Mouse (Mus musculus) gastrocnemius, adult 2 months (tissue): ENCODE results near the gene Zfp362. TPM values are rescaled to one million over a fixed set of nuclear protein-coding genes. Genes with fewer than 3 reads are reported as not detected.
A peak's percentile ranks its signal among the peaks of the same experiment; 100 is the strongest.

Experiments
- DNase-seq: peaks from one replicate; pipeline ENCODE4 v3.0.0; 2022
- H3K27ac ChIP-seq: fragments of 200-600 bp; 2 replicates; pipeline ENCODE4 v1.8.1; 2022; ENCODE audit warnings: mild to moderate bottlenecking
- H3K4me3 ChIP-seq: fragments of 200-600 bp; 2 replicates; pipeline ENCODE4 v1.8.1; 2022; ENCODE audit warnings: mild to moderate bottlenecking, moderate library complexity
- CTCF ChIP-seq: fragments of 200-600 bp; IDR thresholded peaks from 2 replicates; pipeline ENCODE4 v1.8.1; 2022; ENCODE audit warnings: antibody characterized with exemption, mild to moderate bottlenecking, moderate library complexity
- intact Hi-C: fragments of 180-260 bp; cut with DNase I; formaldehyde crosslinking; loops from one replicate; pipeline ENCODE4 v1.15.1; 2025
- total RNA-seq, 2 experiments: library from RNA; stranded (reverse); gene quantifications; 2 replicates each; pipeline ENCODE4 v1.2.3; 2021

Gene Zfp362
- total RNA-seq, 2 experiments from 2014 or later: 10.0 to 10.5 TPM

DNA sequence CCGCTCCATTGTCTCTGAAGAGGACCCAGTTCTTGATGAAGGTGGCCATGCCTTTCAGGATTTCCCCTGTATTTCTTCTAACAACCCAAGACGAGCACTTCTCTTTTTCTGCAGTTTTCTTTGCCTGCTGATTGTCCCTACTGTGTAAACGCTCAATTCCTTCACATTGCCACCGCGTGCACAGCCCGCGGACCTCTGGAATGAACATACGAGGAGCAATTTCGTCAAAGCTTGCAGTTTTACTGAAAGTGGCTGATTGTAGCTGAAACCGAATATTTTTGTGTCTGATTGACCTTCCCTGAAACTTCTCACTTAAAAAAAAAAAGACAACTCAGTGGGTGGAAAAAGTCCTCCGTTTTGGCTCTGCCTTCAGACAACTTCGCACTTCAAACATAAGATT is 14.7 kb upstream of the Zfp362 start:
- no peak for TF ChIP-seq CTCF
- intact Hi-C loops: no loop called here
- Histone ChIP-seq H3K27ac (no peak overlapping the region), H3K4me3 (no peak overlapping the region)
- no peak for DNase-seq

DNA sequence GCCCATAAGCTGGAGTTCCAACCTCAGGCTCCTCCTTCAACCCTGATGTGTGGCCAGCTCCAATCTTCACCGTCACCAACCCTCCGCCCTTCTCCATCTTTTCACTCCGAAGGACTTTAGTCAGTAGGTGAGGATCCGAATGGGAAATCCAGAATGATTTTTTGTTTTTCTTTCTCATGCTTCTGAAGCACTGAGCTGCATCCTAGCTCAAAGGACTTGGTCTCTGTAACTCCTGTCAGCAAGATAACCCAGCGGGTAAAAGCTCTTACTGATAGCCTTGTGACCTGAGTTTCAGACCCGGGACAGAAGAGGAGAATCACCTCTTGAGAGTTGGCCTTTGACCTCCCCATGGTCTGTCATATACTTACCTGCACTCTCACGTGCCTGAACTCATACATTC is 11.2 kb upstream of the Zfp362 start:
- TF ChIP-seq CTCF: no peak
- DNase-seq: no peak
- intact Hi-C loops: no loop called here
- no peak overlapping the region for H3K27ac ChIP-seq
- no peak overlapping the region for H3K4me3 ChIP-seq

DNA sequence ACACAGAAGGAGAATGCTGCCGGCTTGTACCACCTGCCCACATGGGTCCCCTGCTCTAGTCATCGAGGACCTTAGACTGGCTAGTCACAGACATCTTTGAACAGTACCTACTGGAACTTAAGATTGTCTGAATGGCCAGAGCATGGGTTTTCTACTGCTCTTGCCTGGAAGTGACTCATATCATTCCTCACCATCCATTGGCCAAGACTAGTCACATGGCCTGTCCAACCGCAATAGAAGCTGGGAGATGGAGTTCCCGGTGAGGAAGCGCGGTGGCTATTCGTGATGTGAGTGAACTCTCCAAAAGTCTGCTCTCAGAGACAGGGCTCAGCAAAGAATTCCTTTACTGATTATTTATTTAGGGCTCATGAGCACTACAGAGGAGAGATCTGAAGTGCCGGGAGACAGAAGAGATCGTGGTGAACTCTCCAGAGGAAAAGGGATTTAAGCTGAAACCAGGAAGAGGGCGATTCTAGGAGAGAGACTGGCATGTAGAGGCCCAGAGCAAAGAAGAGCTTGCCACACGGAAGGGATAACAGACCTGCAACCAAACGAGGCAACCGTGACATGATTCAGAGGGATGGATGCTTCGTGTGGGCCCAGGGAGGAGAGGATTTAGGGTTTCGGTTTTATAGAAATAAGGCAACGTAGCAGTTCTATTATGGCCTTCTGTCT is 5.7 kb upstream of the Zfp362 start:
- H3K27ac ChIP-seq: peak overlapping the region; percentile 81

DNA sequence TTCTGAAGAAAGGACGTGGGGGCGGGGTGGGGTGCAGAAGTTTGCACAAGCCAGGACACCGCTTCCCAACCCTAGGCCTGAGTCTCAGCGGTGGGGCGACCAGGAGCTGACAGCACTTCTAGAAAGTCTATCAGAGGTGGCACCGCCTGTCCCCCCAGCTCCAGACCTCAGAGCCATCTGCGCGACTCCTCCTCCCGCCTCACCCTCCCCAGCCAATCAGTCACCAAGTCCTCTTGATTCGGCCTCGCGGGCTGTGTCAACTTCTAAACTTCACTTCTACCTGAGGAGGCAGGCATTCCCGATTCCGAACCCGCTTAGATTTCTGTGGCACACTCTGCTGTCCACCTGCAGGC is 958 bp upstream of the Zfp362 start:
- intact Hi-C loops: no loop called here
- peak overlapping the region; percentile 71 for H3K4me3 ChIP-seq
- peak; percentile 77 for DNase-seq
- H3K27ac ChIP-seq: peak overlapping the region; percentile 86
- no peak for TF ChIP-seq CTCF

More for the DNA sequence above, 5.7 kb upstream of the Zfp362 start:
- intact Hi-C loops: no loop called here
- TF ChIP-seq CTCF: 0 out of 2 replicates have a peak, but pooled peaks have one; percentile 6
- peak overlapping the region; percentile 76 for H3K4me3 ChIP-seq
- DNase-seq: peak; percentile 79

DNA sequence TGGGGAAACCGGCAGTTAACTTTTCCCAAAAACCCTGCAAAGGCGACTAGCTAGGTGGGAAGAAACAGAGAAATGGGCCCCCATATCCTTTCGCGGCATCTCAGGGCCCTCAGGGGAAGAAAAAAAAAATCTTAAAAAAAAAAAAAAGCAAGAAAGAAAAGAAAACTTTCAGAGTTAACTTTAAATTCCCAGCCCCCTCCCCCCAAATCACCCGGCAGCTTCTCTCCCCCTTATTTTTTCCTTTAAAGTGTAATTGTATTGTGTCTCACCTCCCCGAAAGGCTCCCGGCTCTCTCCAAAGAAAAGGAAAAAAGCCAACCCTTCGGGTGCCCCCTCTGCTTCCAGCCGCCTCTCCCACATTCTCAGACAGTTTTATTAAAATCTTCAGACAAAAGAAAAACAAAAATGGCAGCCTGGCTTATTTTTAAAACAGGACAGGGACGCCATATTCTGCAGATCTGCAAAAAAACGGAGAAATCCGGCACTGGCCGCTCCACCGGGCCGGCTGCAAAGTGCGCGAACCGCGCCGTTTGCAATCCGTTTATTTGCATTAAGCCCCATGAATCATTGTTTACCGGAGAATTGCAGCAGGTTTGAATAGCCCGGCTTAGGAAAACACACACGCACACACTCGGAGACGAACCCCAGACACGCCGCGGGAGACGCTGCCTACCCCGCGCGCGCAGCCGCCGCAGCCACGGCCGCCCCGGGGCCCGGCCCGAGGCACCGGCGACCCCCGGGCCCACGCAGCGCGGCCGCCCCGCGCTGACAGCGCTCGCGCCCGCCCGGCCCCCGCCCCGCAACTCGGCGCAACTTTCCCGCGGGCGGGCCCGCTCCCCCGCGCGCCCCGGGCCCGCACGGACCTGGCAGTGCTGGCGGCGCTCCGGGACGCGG is 449 bp downstream of the Zfp362 start:
- no peak for TF ChIP-seq CTCF

DNA sequence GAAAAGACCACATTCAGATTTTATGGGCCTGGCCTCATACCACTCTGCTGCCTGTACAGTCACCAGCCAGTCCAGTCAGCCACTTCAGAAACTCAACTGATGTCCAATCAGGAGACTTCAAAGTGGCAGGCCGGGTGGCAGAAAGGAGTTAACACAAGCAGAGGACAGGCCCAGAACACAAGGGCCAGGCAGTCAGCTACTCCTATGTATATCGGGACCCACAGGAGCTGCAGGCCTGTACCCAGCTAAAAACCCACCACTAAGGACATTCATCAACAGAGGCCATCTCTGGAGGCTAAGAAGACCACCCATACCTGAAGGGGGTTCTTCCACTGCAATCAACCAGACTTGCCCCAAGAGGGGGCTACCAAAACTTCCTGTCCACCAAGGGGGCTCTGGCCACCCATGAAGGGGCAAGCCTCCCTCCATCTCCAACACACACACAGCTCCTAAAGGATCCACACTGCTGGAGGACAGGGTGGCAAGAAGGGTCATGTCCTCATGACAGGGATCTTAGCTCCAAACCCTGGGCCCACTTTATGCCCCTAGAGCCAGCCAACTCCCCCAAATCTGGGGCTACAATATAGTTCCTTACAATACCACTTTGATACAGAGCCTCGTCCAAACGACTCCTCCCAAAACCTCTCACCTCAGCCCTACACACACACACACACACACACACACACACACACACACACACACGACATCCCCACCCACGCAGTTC is 1.3 kb downstream of the Zfp362 start:
- intact Hi-C loops: no loop called here
- TF ChIP-seq CTCF: no peak
- Histone ChIP-seq H3K4me3 (peak overlapping the region; percentile 71), H3K27ac (peak overlapping the region; percentile 86; the same call in 1 of the 2 replicates)
- no peak for DNase-seq

More for the DNA sequence above, 449 bp downstream of the Zfp362 start:
- peak; percentile 34 for DNase-seq
- Histone ChIP-seq H3K27ac (peak overlapping the region; percentile 86), H3K4me3 (peak overlapping the region; percentile 71)
- intact Hi-C loops: no loop called here

DNA sequence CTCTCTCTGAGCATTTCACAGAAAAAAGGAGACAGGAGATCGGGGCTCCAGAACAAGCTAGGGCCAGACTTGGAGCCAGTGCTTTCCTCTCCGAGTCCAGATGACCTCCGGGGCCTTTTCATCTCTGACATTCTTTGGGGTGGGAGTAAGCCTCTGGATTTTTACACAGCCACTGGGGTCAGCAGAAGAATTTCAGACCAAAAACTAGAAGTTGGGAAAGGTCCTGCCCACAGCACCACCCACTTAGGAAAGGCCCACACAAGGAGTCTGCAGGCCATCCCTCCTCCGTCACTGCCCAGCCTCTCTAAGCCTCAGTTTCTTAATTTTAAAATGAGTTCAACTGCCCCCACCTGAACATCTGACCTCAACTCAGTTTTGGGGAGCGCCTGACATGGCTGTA is 2.3 kb downstream of the Zfp362 start:
- H3K27ac ChIP-seq: no peak overlapping the region
- intact Hi-C loops: no loop called here

DNA sequence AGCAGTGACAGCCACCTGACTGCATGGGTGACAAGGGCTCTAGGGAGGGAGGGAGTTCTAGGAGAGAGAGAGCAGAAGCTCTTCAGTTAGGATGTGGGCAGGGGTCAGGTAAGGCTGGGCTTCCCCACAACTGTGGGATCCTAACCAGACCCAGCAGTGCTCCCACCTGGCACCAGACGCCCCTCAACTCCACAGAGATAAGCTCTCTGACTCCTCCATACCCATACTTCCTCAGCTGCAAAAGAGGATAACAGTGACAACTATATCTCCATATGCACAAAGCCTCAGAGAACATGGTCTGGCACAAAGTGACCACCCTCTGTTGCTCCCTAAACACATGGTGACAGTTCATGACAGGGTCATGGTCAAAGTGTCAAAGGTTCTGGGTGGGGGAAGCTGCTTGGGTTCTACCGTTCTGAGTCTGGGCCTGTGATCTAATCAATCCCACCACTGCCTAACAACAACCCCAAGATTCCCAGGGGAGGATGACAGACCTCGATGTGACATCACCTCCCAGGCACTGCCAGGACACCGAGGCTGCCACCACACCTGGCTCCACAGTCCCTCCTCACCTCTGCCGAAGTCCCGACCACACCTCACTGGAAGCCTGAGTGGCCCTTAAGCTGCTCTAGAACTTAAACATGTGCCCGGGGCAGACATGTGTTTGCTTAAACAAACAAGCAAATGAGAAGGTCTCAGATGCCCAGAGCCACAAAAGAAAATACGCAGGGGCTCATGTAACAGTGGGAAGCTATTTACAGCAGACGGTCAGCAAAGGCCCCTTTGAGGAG is 4.0 kb downstream of the Zfp362 start:
- intact Hi-C loops: no loop called here
- no peak for TF ChIP-seq CTCF

More for the DNA sequence above, 2.3 kb downstream of the Zfp362 start:
- no peak for DNase-seq
- TF ChIP-seq CTCF: no peak
- no peak overlapping the region for H3K4me3 ChIP-seq

DNA sequence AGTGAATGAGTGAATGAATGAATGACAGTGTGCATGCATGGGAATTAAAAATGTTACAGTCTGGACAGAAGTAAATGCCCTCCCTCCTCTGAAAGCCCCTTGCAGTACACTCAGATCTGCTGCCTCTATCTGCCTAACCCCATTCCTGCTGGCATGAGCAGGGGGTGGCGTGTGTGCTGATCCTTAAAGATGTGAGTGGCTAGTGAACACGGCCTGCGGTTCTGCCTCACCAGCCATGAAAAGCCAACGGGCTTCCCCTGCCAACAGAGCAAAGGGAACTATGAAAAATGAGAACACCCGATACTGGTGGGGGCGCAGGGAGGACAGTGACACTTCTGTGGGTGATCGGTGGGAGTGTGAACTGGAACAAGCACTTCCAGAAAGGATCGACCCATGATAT is 9.1 kb downstream of the Zfp362 start:
- no peak overlapping the region for H3K27ac ChIP-seq
- H3K4me3 ChIP-seq: no peak overlapping the region
- TF ChIP-seq CTCF: no peak
- intact Hi-C loops: no loop called here
- no peak for DNase-seq

More for the DNA sequence above, 4.0 kb downstream of the Zfp362 start:
- no peak overlapping the region for H3K27ac ChIP-seq
- H3K4me3 ChIP-seq: no peak overlapping the region
- DNase-seq: no peak

DNA sequence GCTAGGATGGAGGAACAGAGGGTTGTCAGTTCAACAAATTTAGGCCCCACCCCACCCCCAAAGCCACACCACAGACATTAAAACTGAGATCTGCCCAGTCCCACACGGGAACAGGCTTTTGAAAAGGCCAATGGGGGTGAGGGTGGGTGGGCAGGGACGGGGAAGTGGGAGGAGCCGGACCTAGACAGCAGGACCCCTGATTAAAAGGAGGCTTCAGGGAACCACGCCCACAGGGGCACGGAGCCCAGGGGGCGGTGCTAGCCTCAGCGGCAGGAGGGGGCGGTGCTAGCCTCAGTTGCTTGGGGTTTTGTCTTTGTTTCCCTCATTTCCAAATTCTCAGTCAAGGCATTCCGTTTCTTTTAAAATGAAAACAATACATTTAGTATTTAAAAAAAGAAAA is 10.2 kb downstream of the Zfp362 start:
- no peak for TF ChIP-seq CTCF
- no peak overlapping the region for H3K27ac ChIP-seq
- no peak for DNase-seq
- intact Hi-C loops: no loop called here
- no peak overlapping the region for H3K4me3 ChIP-seq

DNA sequence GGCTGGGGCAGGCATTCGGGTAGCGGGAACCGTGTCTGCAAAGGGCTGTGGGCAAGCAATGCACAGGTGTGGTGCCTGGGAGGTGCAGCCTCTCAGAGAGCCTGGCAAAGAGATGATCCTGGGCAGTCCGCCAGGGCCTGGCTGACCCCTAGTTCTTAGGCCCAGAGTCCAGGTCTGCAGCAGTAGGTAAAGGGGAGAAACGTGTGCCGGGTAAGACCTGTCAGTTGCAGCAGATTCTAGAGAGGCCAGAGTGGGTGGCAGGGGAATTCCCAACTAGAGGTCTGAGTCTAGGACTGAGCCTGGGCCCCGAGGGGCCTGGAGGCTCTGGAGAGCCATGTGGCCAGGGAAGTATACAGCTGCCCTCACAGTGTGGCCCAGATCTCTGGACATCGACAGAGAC is 11.6 kb downstream of the Zfp362 start:
- DNase-seq: no peak
- intact Hi-C loops: no loop called here

DNA sequence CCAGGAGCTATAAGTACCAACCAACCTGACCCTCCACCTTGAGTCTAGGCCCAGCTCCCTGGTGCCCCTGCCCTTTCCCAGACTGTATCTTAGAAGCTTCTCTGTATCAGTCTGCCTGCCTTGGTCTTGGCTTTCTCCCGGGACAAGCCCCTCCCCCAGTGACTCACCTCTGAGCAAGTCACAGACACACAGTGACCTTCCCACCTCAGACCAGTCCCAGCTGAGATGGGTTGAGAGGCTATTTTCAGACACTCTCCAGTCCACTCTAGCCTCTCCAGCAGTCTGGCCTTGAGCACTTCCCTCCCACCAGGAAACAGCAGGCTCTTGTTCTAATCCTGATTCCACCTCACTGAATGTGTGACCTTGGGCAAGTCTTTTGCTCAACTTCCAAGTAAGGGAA is 12.1 kb downstream of the Zfp362 start:
- intact Hi-C loops: no loop called here
- Histone ChIP-seq H3K27ac (no peak overlapping the region), H3K4me3 (no peak overlapping the region)
- DNase-seq: no peak
- no peak for TF ChIP-seq CTCF

More for the DNA sequence above, 11.6 kb downstream of the Zfp362 start:
- no peak for TF ChIP-seq CTCF
- Histone ChIP-seq H3K4me3 (no peak overlapping the region), H3K27ac (no peak overlapping the region)
